Mouse (Mus musculus) erythroblast, adult 5-6 weeks (primary cell): Measurements from ENCODE around the gene Cdkn3. TPM values are rescaled to one million over a fixed set of nuclear protein-coding genes. Genes with fewer than 3 reads are reported as not detected.
A peak's percentile ranks its signal among the peaks of the same experiment; 100 is the strongest.
"Not testable (repeated sequence)": the region's sequence is repeated elsewhere in the genome, so short reads cannot be mapped to it uniquely, and the experiment has no call there.

Experiments
- ATAC-seq: replicated peaks from 2 replicates; pipeline ENCODE4 v1.8.0; 2016; ENCODE audit warnings: moderate number of reproducible peaks, mild to moderate bottlenecking, moderate TSS enrichment, inconsistent platforms; ENCODE audit not compliant: poor library complexity, low FRiP score, severe bottlenecking
- total RNA-seq, 2 experiments: library from RNA; stranded (forward) in 1 of 2; stranded (reverse) in 1 of 2; fragments of 150-400 nt in 1 of 2; fragments of 200-764, 138-1000 nt in 1 of 2; gene quantifications; 2 replicates each; pipeline versions ENCODE4 v1.2.3 to v1.2.4; 2015 to 2017; ENCODE audit warnings: low replicate concordance in 2 of 2

Cdkn3 gene
- total RNA-seq, 2 experiments from 2014 or later = 45.1 to 47.5 TPM

- no peak for ATAC-seq
These were observed 20.7 kb downstream of the Cdkn3 start for GRCm38 (mm10) chr14:46781086-46781485.

GRCm38 (mm10) chr14:46782187-46782828 is 22.0 kb downstream of the Cdkn3 start:
- ATAC-seq = no peak

GRCm38 (mm10) chr14:46783327-46783926 is 23.1 kb downstream of the Cdkn3 start:
- no peak for ATAC-seq

GRCm38 (mm10) chr14:46785247-46785646 is 24.9 kb downstream of the Cdkn3 start:
- ATAC-seq = no peak

- ATAC-seq = no peak
These were observed 27.1 kb downstream of the Cdkn3 start for GRCm38 (mm10) chr14:46787454-46787786.

GRCm38 (mm10) chr14:46787787-46788504 is 27.6 kb downstream of the Cdkn3 start, which contains the start of gene Cnih1:
Cnih1 (minus strand) TSS chr14:46788411.
- peak; percentile 95 for ATAC-seq

- ATAC-seq = peak; percentile 40; the same call in 1 of the 2 replicates
These were observed 28.2 kb downstream of the Cdkn3 start for GRCm38 (mm10) chr14:46788505-46788901.

GRCm38 (mm10) chr14:46790303-46790702 is 30.0 kb downstream of the Cdkn3 start:
- ATAC-seq = peak; percentile 63

GRCm38 (mm10) chr14:46790723-46791122 is 30.4 kb downstream of the Cdkn3 start:
- no peak for ATAC-seq

- no peak for ATAC-seq
These were observed 33.8 kb downstream of the Cdkn3 start for GRCm38 (mm10) chr14:46794157-46794556.

GRCm38 (mm10) chr14:46800684-46801345 is 40.5 kb downstream of the Cdkn3 start:
- ATAC-seq = peak; percentile 98

- ATAC-seq = no peak
These were observed 42.9 kb downstream of the Cdkn3 start for GRCm38 (mm10) chr14:46803259-46803658.

- no peak for ATAC-seq
These were observed 43.5 kb downstream of the Cdkn3 start for GRCm38 (mm10) chr14:46803791-46804190.

- ATAC-seq = no peak
These were observed 45.8 kb downstream of the Cdkn3 start for GRCm38 (mm10) chr14:46806186-46806585.

- ATAC-seq = no peak
These were observed 47.6 kb downstream of the Cdkn3 start for GRCm38 (mm10) chr14:46807927-46808326.

- ATAC-seq = peak; percentile 89
These were observed 55.3 kb downstream of the Cdkn3 start for GRCm38 (mm10) chr14:46815640-46816039.

- no peak for ATAC-seq
These were observed 56.7 kb downstream of the Cdkn3 start for GRCm38 (mm10) chr14:46816916-46817622.

GRCm38 (mm10) chr14:46818743-46819142 is 58.4 kb downstream of the Cdkn3 start:
- no peak for ATAC-seq

GRCm38 (mm10) chr14:46819961-46820360 is 59.6 kb downstream of the Cdkn3 start:
- not testable (repeated sequence) for ATAC-seq
